Mouse (Mus musculus) ES-Bruce4 (cell line): ENCODE results near the gene Bmp8b. TPM values are rescaled to one million over a fixed set of nuclear protein-coding genes. Genes with fewer than 3 reads are reported as not detected.
A peak's percentile ranks its signal among the peaks of the same experiment; 100 is the strongest.
"Not testable (repeated sequence)": the region's sequence is repeated elsewhere in the genome, so short reads cannot be mapped to it uniquely, and the experiment has no call there.

ENCODE experiments used
- H3K27ac ChIP-seq: 2 replicates; pipeline ENCODE4 v1.5.1; 2012; ENCODE audit warnings: low read length, inconsistent platforms; ENCODE audit not compliant: insufficient read depth
- H3K27me3 ChIP-seq: 2 replicates; pipeline ENCODE4 v1.6.1; 2012; ENCODE audit warnings: mild to moderate bottlenecking, low read length, inconsistent platforms; ENCODE audit not compliant: control insufficient read depth, poor library complexity, insufficient read depth, severe bottlenecking
- H3K36me3 ChIP-seq: 2 replicates; pipeline ENCODE4 v1.6.1; 2012; ENCODE audit warnings: inconsistent platforms, mild to moderate bottlenecking, low read length, moderate library complexity; ENCODE audit not compliant: control insufficient read depth, poor library complexity, insufficient read depth, severe bottlenecking
- H3K4me1 ChIP-seq: one replicate; pipeline ENCODE4 v1.8.1; 2011; ENCODE audit warnings: low read length; ENCODE audit not compliant: control insufficient read depth, insufficient read depth
- H3K4me3 ChIP-seq: 2 replicates; pipeline ENCODE4 v1.5.1; 2011; ENCODE audit warnings: low read depth, mild to moderate bottlenecking, low read length
- H3K9ac ChIP-seq: 2 replicates; pipeline ENCODE4 v1.6.1; 2012; ENCODE audit warnings: low read depth, mild to moderate bottlenecking, inconsistent platforms; ENCODE audit not compliant: poor library complexity, severe bottlenecking
- H3K9me3 ChIP-seq: replicated peaks from 2 replicates; pipeline ENCODE4 v1.6.1; 2012; ENCODE audit warnings: mild to moderate bottlenecking, low read length, inconsistent platforms; ENCODE audit not compliant: control insufficient read depth, poor library complexity, insufficient read depth, severe bottlenecking
- CTCF ChIP-seq: IDR thresholded peaks from one replicate; pipeline ENCODE4 v1.8.1; 2011; ENCODE audit warnings: low read depth, low read length
- EP300 ChIP-seq: IDR thresholded peaks from 2 replicates; pipeline ENCODE4 v1.6.1; 2011; ENCODE audit warnings: low read depth, low read length; ENCODE audit not compliant: insufficient read depth
- POLR2A ChIP-seq: IDR thresholded peaks from one replicate; pipeline ENCODE4 v1.8.1; 2011; ENCODE audit warnings: low read length; ENCODE audit not compliant: insufficient read depth
- polyA plus RNA-seq: library from polyadenylated mRNA; stranded (reverse); fragments of >200 nt; gene quantifications from 2 replicates; pipeline ENCODE4 v1.2.4, GENCODE M21; 2011; ENCODE audit warnings: low read depth; ENCODE audit not compliant: missing spikeins, insufficient read depth, insufficient read length

Bmp8b gene
- polyA plus RNA-seq, 1 experiment, result 8.7 TPM

- Histone ChIP-seq H3K9me3 (no peaks in the 10 kb centered on the region), H3K4me1 (no peaks in the 10 kb centered on the region), H3K9ac (no peak overlapping the region), H3K4me3 (no peak overlapping the region), H3K27ac (no peak overlapping the region), H3K36me3 (no peaks in the 10 kb centered on the region), H3K27me3 (no peaks in the 10 kb centered on the region)
- no peak for TF ChIP-seq EP300
- TF ChIP-seq CTCF, result no peak
- TF ChIP-seq POLR2A, result no peak
Observed at GRCm38 (mm10) chr4:123112216-123112764, 7.3 kb downstream of the Bmp8b start.

- not testable (repeated sequence) for H3K27me3 ChIP-seq, H3K4me3 ChIP-seq, H3K27ac ChIP-seq, H3K36me3 ChIP-seq, H3K9me3 ChIP-seq, H3K9ac ChIP-seq, H3K4me1 ChIP-seq
Observed at GRCm38 (mm10) chr4:123114651-123115050, 9.7 kb downstream of the Bmp8b start.

DNA sequence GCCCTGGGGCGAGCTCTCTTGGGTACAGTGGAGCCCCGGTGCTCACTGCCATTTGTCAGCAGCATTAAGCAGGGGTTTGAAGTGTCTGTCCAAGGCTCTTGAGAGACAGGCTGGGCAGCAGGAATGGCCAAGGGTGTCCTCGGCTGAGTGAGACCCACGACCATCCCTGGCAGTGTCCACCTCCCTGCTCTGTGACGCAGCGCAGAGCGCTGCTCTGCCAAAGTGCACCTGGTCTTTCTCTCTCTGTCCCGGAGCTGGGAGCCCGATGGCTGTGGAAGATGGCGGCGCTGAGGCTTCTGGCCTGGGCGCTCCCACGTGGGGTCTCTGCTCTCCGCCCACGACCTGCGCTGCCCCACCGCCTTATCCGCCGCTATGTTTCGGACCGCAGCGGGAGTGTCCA lies 11.0 kb downstream of the Bmp8b start, which contains the start of gene Oxct2b:
Oxct2b (plus strand) TSS at position 256 of the 400 bp plus-strand sequence.
- no peaks in the 10 kb centered on the region for H3K9me3 ChIP-seq
- no peak within 1 kb of the TSS for H3K9ac ChIP-seq
- TF ChIP-seq CTCF, result no peak
- no peak for TF ChIP-seq POLR2A
- no peak for TF ChIP-seq EP300
- H3K27me3 ChIP-seq, result no peaks in the 10 kb centered on the region
- no peaks in the 10 kb centered on the region for H3K36me3 ChIP-seq
- no peak within 1 kb of the TSS for H3K27ac ChIP-seq
- H3K4me3 ChIP-seq, result peak within 1 kb of the TSS; percentile 57
- H3K4me1 ChIP-seq, result no peaks in the 10 kb centered on the region

- not testable (repeated sequence) for H3K27me3 ChIP-seq, H3K4me1 ChIP-seq, H3K9me3 ChIP-seq, H3K27ac ChIP-seq, H3K36me3 ChIP-seq, H3K9ac ChIP-seq
- peak overlapping the region; percentile 5 for H3K4me3 ChIP-seq
Observed at GRCm38 (mm10) chr4:123116640-123117039, 11.7 kb downstream of the Bmp8b start.

GRCm38 (mm10) chr4:123121286-123121685 lies 16.3 kb downstream of the Bmp8b start:
- H3K27me3 ChIP-seq, result no peaks in the 10 kb centered on the region
- H3K9ac ChIP-seq, result no peak overlapping the region
- TF ChIP-seq EP300, result no peak
- TF ChIP-seq CTCF, result no peak
- no peak for TF ChIP-seq POLR2A
- no peak overlapping the region for H3K4me3 ChIP-seq
- no peaks in the 10 kb centered on the region for H3K9me3 ChIP-seq
- no peak overlapping the region for H3K27ac ChIP-seq
- no peaks in the 10 kb centered on the region for H3K4me1 ChIP-seq
- peaks cover 7% of the 10 kb centered on the region for H3K36me3 ChIP-seq

DNA sequence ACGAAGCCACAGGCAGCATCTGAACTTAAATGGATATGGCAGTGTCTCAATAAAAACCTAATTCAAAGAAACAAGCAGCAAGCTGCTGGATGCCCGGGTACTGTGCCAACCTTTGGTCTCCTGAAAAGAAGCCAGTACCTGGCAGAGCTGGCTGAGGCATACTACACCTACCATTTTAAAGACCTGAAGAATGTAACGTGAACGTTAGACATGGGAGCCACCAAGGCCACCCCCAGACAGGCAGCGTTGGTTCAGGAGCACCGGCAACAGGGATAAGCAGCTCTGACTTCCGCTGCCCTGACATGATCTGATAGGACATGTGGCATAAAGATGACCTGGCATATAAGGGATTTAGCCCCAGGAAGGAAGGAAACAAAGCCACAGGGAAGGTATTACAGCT lies 21.7 kb downstream of the Bmp8b start:
- Histone ChIP-seq H3K9ac (no peak overlapping the region), H3K4me1 (no peaks in the 10 kb centered on the region), H3K27me3 (no peaks in the 10 kb centered on the region), H3K9me3 (no peaks in the 10 kb centered on the region), H3K27ac (no peak overlapping the region), H3K4me3 (no peak overlapping the region), H3K36me3 (peaks cover 49% of the 10 kb centered on the region)
- TF ChIP-seq EP300, result no peak
- no peak for TF ChIP-seq CTCF
- no peak for TF ChIP-seq POLR2A

- no peak overlapping the region for H3K4me3 ChIP-seq
- no peak overlapping the region for H3K9ac ChIP-seq
- H3K4me1 ChIP-seq, result no peaks in the 10 kb centered on the region
- TF ChIP-seq EP300 (no peak), POLR2A (no peak), CTCF (no peak)
- H3K9me3 ChIP-seq, result no peaks in the 10 kb centered on the region
- H3K36me3 ChIP-seq, result peaks cover 53% of the 10 kb centered on the region
- no peaks in the 10 kb centered on the region for H3K27me3 ChIP-seq
- no peak overlapping the region for H3K27ac ChIP-seq
Observed at GRCm38 (mm10) chr4:123127051-123127450, 22.1 kb downstream of the Bmp8b start.
